Mouse (Mus musculus): ENCODE results near the gene Tas2r106.

The Tas2r106 gene

DNA sequence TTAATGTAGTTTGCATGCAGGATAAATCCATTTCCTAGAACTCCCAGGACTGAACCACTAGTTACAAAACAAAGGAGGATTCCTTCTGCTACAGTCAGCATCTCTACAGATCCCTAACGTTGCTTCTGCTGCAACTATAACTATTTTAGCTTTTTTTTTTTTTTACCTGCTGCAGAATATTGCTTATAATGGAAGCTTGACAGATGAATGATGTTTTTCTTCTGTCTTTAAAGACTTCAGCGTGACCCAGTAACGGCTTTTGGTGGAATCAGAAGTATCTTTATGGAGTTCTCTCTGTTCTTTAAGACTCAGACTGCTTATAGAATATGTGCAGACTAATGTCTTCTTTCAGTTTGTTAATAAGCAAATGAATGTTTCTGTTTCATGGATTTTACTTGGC, at the start of gene Tas2r106:
Gene Tas2r106 (minus strand): TSS at position 101 of the 400 bp plus-strand sequence.
- no peak for DNase-seq

DNA sequence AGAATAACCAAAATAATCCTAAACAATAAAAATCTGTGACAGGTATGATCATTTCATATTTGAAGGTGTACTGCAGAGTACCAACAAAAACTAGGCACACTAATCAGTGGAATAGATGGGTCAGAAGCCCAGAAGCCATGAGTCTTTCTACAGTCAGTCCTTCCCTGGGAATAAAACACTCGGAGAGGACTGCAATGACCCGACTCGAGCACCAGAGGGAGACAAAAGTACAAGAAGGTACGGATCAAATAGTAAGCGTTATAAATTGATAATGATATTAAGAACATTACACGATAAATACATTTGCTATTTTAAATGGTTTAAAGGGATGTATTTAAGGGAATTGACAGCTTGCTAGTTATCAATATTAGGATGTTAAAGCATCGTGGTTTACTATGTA, 34.1 kb upstream of the Tas2r106 start:
- DNase-seq, result no peak

- no peak for DNase-seq
These were observed 11.3 kb upstream of the Tas2r106 start, which contains the start of gene Tas2r114 for GRCm38 (mm10) chr6:131689963-131690362. TSS of gene Tas2r114 (minus strand) at chr6:131690063.

DNA sequence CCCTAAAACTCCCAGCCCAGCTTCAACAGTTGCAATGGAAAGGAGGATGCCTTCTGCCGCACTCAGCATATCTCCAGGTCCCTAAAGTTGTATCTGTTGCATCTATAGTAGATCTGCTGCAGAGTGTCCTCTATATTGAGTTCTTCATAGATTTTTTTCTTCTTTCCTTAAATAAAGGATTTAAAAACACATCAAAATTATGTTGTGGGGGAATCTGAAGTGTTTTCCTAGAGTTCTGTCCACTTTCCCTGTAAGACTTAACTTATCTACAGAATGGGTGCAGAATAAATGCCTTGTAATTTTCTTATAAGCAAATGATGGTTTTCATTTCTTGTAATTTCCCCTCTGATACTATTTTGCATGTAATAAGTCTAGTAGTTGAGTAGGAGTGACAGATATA, 8.7 kb upstream of the Tas2r106 start, which contains the start of gene Tas2r105:
Gene Tas2r105 (minus strand): TSS at position 101 of the 400 bp plus-strand sequence.
- DNase-seq, result no peak

- DNase-seq, result no peak
These were observed 7.0 kb upstream of the Tas2r106 start, which contains the start of gene Tas2r104 for GRCm38 (mm10) chr6:131685644-131686043. TSS of gene Tas2r104 (minus strand) at chr6:131685744.

DNA sequence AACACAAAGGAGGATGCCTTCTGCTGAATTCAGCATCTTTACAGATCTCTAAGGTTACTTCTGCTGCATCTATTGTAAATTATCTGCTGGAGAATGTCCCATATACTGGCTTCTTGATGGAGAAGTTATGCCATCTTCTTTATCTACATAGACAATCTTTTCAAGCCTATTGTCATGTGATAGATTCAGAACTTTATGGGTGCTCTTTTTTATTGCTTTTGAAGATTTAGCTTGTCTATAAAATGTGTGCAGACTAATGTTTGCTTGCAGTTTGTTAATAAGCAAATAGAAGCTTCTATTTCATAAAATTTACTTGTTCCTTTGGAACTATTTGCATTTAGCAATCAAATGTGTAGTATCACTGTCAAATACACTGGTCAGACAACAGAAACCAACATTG, 18.6 kb downstream of the Tas2r106 start, which contains the start of gene Tas2r107:
Gene Tas2r107 (minus strand): TSS at position 101 of the 400 bp plus-strand sequence.
- DNase-seq, result no peak

- DNase-seq, result no peak
These were observed 47.9 kb downstream of the Tas2r106 start, which contains the start of gene Tas2r130 for GRCm38 (mm10) chr6:131630812-131631211. TSS of gene Tas2r130 (minus strand) at chr6:131630912.

Measured in kidney, postnatal 25 days (tissue).